Mouse (Mus musculus) olfactory bulb, adult 2 months (tissue): ENCODE data around the gene Ppm1l.

ENCODE experiments used
- CTCF ChIP-seq: fragments of 200-500 bp; IDR thresholded peaks from 2 replicates; pipeline ENCODE4 v1.5.1; 2012; ENCODE audit warnings: low read depth, mild to moderate bottlenecking, low read length, moderate library complexity; ENCODE audit not compliant: insufficient read depth
- POLR2A ChIP-seq: fragments of 200-500 bp; IDR thresholded peaks from 2 replicates; pipeline ENCODE4 v1.6.1; 2012; ENCODE audit warnings: mild to moderate bottlenecking, low read depth, low read length, moderate library complexity; ENCODE audit not compliant: insufficient read depth

- TF ChIP-seq POLR2A, result no peak
- TF ChIP-seq CTCF, result no peak
These were observed 170.8 kb downstream of the Ppm1l start for GRCm38 (mm10) chr3:69487471-69487870.
